Mouse (Mus musculus) CD8-positive naive resting alpha-beta T cell, adult 2 months (primary cell): Measurements from ENCODE around the gene Tcp11l1.

ENCODE experiments used
- DNase-seq, 2 experiments: peaks; one replicate each; pipeline ENCODE4 v3.0.0; 2022; ENCODE audit warnings: low read depth in 2 of 2, low spot score in 2 of 2

The Tcp11l1 gene

DNA sequence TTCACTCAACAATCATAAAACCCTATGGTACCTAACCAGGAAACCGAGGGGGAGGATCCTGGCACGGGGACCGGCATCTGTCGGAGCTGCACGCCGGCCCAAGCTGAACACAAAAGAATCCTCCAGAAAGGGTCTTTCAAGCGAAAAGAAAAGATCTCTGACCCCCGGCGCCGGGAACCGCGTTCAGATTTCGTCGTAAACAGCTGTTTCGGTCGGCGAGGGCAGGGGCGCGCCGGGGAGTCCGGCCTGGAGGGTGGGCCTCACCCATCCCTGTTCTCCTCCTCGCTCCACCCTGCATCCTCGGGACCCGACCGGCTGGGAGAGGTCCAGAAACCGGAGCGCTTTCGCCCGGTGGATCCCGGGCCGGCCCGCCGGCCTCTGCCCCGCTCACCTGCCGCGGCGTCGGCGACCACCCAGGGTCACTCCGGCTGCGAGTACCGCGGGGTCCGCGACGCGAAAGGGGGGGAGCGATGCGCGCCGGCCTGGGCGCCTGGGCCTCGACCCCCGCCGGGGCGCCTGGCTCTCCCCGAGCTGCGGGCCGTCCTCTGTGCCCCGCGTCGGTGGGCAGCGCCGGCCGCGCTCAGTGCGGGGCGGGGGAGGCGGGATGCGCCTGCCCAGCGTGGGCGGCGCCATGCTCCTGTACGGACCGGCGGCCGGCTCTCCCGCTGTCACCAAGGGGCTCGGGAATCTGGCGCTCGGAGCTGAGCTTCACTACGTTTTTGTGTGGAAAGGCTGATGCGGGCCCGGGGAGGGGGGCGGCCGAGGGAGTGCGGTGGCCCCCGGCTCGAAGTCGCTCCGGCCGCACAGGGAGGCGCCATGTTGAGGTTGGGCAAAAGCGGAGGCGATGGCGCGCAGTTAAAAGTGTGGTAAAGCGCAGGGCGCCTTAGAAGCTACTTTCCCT, at the start of gene Tcp11l1:
TSS of gene Tcp11l1 (minus strand) at position 585 of the 901 bp plus-strand sequence.
- DNase-seq: peak; percentile 2 to 16

DNA sequence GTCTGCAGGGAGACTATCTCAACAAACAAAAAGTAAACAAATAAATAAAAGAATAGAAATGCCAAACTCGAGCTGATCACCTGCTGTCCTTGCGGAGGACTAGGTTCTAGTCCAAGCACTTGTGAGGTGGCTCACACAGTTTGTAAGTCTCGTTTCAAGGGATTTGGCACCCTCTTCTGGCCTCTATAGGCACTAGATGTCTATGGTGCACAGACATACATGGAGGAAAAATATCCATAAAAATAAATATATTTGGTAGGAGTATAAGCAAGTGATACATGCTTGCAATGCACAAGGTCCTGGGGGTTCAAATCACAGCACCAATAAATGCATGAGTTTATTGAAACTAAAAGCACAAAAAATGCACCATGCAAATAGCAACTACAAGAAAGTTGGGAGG, 38.6 kb upstream of the Tcp11l1 start:
- DNase-seq: no peak

GRCm38 (mm10) chr2:104748652-104749183, 36.7 kb upstream of the Tcp11l1 start:
- DNase-seq: no peak

DNA sequence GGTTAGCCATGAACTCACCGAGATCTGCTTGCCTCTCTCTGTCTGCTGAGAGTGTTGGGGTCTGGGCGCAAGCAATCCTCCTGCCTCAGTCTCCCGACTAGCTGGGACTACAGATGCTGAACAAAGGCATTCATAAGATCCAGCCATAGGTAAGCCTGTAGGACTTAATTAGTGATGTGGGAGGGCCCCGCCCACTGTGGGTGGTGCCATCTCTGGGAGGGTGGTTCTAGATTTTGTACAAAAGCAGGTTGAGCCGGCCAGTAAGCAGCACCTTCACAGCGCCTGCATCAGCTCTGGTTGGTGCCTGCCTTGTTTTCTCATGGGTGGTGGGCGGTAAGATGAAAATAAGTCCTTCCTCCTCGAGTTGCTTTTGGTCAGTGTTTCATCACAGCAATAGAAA, 34.3 kb upstream of the Tcp11l1 start:
- DNase-seq: no peak

DNA sequence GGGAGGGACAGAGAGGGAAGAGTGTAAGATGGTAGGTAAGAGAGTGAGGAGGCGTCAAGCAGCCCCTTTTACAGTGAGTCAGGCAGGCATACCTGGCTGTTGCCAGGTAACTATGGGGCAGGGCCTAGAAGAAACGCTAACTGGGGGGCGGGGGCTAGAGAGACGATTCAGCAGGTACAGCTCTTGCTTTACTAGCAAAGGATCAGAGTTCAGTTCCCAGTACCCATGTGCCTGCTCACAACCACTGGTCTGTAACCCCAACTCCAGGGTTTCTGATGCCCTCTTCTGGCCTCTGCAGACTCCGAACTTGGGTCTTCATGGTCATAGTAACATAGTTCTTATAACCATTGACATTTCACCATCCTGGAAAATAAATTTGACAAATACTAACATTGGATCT, 32.0 kb upstream of the Tcp11l1 start:
- no peak for DNase-seq

- no peak for DNase-seq
These were observed 31.2 kb upstream of the Tcp11l1 start for GRCm38 (mm10) chr2:104743160-104743559.

DNA sequence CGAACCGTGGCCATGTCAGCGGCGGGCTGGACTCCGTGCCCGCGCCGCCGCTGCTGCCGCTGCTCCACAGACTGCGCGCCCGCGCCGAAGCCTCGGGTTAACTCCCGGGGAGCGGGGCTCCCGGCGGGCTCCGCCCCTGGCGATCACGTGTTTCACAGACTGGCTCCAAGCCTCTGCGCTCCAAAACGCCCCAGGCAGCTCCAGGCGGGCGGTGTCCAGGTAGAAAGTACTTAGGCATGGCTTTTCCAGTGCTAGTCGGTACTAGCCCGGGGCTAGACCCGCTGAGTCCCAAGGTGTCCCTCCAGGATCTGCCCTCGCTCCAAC, 30.7 kb upstream of the Tcp11l1 start, which contains the start of gene Depdc7:
TSS of gene Depdc7 (minus strand) at position 138 of the 324 bp plus-strand sequence.
- peak; percentile 60 to 69 for DNase-seq

- DNase-seq: no peak
These were observed 30.1 kb upstream of the Tcp11l1 start for GRCm38 (mm10) chr2:104741896-104742740.

GRCm38 (mm10) chr2:104741015-104741758, 29.2 kb upstream of the Tcp11l1 start:
- DNase-seq: no peak

DNA sequence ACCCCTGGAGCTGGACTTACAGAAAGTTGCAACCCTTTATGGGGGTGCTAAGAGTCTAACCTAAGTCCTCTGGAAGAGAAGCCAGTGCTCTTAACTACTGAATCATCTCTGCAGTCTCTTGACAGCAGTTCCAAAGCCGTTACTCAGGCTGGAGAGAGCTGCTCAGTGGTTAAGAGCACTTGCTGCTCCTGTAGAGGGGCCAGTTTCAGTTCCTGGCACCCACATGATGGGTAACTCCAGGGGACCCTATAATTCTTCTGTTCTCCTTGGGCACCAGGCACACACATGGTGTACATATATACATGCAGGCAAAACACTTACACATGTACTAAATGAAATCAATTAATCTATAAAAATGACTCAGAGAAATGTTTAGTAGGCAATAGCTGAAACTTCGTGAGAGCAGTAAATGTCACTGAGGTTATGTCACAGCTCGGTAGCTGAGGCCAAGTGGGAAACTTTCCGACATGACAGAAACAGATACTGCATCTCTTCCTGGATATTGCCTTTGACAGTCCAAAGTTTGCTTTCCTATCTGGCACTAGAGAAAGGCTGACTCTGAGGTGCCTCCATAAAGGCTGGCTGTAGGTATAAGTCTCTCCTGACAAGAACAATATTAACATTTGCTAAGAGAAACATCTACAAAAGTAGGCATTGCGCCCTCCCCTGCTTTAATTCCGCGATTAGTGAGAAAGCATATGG, 28.4 kb upstream of the Tcp11l1 start:
- no peak for DNase-seq

DNA sequence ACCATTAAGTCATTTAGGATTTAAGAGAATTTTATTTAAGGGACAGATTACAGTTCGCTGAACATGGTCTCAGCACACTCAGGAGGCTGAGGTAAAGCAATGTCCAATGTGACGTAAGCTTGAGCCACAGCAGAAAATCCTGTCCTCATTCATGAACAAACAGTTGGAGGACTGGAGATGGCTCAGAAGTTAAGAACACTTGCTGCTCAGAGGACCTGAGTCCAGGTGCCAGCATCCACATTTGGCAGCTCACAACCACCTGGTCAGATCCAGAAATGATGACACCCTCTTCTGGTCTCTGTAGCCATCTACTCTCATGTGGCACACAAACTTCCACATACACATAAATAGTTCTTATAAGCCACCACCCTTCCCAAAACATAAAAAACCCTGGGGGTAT, 27.7 kb upstream of the Tcp11l1 start:
- DNase-seq: no peak

GRCm38 (mm10) chr2:104736241-104736640, 24.3 kb upstream of the Tcp11l1 start:
- DNase-seq: no peak

GRCm38 (mm10) chr2:104732562-104733256, 20.7 kb upstream of the Tcp11l1 start:
- DNase-seq: no peak

DNA sequence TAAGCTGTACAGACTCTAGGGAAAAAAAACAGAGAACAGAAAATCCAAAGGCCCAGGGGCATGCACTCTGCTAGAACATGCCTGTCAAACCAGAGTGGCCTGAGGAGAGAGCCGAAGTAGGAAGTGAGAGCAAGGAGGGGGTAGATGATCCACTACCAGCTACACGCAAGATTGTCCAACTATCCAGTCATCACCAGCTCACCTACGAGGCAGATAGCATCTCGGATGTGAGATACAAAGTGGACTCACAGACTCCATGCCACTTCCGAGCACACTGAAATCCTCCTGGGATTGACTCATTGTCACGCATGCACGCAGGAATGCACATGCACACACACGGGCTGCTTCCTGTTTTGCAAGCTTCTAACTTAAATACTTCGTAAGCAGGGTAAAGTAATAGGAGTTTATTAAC, 20.1 kb upstream of the Tcp11l1 start:
- no peak for DNase-seq

GRCm38 (mm10) chr2:104727369-104727768, 15.4 kb upstream of the Tcp11l1 start:
- DNase-seq: no peak

GRCm38 (mm10) chr2:104722021-104722420, 10.1 kb upstream of the Tcp11l1 start:
- DNase-seq: no peak

DNA sequence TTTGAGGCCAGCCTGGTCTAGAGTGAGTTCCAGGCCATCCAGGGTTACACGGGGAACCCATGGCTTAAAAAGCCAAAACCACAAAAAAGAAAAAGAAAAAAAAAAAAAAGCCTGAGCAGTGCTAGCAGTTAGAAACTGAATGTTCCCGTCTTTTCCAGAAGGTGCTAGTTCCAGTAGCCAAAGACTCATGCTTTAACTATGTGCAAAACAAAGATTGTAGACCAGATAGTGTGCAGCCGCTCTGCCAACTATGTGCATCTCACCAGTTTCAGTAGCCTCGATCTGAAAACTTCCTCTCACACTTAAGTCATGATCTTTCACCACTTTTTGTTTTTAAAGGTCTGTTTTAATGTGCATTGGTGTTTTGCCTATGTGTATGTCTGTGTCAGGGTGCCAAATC, 5.9 kb upstream of the Tcp11l1 start:
- DNase-seq: no peak

- no peak for DNase-seq
These were observed 5.3 kb upstream of the Tcp11l1 start for GRCm38 (mm10) chr2:104717231-104717735.

GRCm38 (mm10) chr2:104716279-104716678, 4.3 kb upstream of the Tcp11l1 start, which contains the start of gene Pin1rt1:
Gene Pin1rt1 (minus strand): TSS chr2:104716379.
- no peak for DNase-seq
